Mouse (Mus musculus) brain, embryonic 14.5 days (tissue): Measurements from ENCODE around the gene Bicc1. TPM values are rescaled to one million over a fixed set of nuclear protein-coding genes. Genes with fewer than 3 reads are reported as not detected.
"Not testable (repeated sequence)": the region's sequence is repeated elsewhere in the genome, so short reads cannot be mapped to it uniquely, and the experiment has no call there.

Source experiments
- DNase-seq: peaks from one replicate; pipeline ENCODE4 v3.0.0-alpha.2; 2011; ENCODE audit warnings: low read depth
- CTCF ChIP-seq: fragments of 200-500 bp; IDR thresholded peaks from 2 replicates; pipeline ENCODE4 v1.5.1; 2012; ENCODE audit warnings: inconsistent platforms, mild to moderate bottlenecking, moderate library complexity, borderline replicate concordance; ENCODE audit not compliant: insufficient read depth, insufficient read length; ENCODE audit errors: extremely low read depth
- POLR2A ChIP-seq: fragments of 200-500 bp; IDR thresholded peaks from 2 replicates; pipeline ENCODE4 v1.6.1; 2012; ENCODE audit warnings: mild to moderate bottlenecking, inconsistent platforms, borderline replicate concordance; ENCODE audit not compliant: poor library complexity, insufficient read depth, insufficient read length, severe bottlenecking; ENCODE audit errors: extremely low read depth
- polyA plus RNA-seq: library from polyadenylated mRNA; depleted of rRNA; stranded (reverse); fragments of >200 nt; gene quantifications from 2 replicates; pipeline ENCODE4 v1.2.3, GENCODE M21; 2012

Bicc1 gene
- polyA plus RNA-seq, 1 experiment = 6.9 TPM

DNA sequence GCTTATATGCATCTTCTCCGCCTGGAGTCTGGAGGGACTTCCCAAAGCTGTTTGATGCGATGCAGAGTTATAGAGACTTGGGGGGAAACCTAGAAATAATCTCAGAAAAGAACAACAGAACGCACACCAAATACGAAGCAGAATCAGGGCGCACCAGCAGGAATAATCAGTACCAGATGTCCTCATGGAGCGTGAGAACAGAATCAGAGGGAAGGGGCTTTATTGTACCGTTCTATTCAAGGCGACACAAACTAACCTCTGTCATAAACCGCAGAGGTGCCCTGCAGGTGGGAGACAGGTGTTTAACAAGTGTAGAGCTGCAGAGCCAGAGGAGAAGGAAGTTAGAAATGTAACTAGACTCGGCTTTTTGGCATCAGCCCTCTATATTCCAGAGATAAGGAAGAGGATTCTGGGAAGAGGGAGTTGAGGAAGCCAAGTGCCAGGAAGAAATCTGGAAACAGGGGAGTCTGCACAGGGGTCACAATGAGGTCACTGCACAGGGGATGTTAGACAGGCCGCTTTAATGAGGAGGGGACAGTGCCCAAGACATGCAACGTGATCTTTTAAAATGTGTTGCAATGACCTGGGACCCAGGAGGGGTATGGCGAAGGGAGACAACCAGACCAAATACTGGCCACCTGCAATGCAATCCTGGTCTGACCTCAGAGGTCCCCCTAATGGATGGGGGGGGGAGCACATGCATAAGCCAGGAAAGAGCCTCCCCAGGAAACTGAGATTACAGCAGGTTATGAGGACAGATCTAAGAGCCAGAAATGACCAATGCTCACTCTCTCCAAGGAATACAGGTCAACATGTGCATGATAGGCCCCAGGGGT is 190.4 kb downstream of the Bicc1 start:
- no peak for DNase-seq
- TF ChIP-seq CTCF = no peak

DNA sequence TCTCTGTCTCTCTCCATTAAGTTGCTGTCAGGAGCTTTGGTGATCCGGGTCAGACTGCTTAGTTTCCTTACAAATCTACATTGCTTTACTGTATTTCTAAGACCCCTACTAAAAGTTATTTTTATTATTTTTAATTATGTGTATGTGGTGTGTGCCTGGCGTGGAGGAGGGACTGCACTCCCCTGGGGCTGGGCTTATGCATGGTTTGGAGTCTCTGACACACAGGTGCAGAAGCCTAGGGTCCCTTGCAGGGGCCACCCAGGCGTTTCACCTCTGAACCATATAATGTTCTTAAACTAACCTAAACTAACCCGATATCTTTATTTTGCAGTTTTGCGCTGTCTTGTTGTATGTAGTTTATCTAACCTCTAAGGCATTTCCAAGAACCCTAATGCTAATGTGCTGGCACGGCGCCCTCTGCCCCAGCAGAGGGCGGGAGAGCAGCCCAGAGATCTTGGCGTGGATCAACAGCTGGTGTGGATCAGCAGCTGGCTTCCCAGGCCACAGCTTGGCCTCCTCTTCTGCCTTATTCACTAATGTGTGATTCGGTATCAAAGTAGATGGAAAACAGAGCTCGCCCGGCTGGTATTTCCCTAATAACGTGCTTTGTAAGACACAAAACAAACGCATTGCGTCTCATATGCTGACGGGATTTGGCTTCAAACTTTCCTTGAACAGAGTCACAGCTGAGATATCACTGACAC is 192.7 kb downstream of the Bicc1 start:
- DNase-seq = no peak
- TF ChIP-seq POLR2A (no peak), CTCF (0 out of 2 replicates have a peak, but pooled peaks have one; percentile 5)

DNA sequence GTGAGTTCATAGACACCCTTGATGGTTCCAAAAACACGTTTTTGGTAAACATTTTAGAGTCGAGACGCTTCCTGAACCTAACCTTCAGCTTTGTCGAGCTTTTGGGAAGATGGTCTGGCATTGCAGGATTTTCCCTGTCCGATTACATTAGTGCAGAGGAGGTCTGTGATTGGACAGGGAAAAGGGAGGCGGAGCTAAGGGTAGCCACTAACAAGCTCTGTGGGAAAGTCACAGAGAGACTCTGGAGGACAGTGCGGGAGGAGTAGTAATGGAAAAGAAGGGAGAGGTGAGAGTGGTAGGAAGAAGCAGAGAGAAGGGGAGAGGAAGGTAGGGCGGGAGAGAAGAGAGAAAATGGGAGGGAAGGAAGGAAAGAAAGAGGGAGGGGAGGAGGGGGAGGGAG is 194.8 kb downstream of the Bicc1 start:
- TF ChIP-seq POLR2A = no peak
- TF ChIP-seq CTCF = no peak
- DNase-seq = peak; percentile 41

DNA sequence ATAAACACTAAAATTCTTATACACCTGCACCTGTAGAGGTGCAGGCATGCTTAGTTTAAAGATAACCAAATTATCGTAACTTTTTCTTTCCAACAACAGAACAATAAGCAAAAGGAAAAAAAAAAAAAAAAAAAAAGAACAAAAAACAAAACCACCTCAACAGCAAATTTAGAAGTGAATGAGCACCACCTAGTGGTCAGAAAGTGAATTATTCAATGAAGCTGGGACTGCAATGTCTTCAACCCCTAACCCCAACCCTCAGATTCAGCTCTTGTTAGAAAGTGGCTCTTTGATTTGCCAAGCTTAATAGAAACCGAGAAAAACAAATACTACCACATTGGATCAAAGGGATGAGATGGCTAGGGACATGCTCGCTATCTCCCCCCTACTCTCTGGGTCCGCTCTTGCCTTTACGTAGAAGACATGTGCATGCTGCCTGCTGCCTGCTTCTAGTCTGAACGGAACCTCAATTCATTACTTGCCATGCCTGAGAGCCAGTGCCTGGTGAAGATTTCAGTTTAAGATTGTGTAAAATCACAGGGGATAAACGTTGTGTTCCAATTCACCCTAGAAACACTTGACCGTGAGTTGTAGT is 195.8 kb downstream of the Bicc1 start:
- TF ChIP-seq POLR2A (no peak), CTCF (peak; percentile 57; the same call in 1 of the 2 replicates)
- DNase-seq = peak; percentile 86

DNA sequence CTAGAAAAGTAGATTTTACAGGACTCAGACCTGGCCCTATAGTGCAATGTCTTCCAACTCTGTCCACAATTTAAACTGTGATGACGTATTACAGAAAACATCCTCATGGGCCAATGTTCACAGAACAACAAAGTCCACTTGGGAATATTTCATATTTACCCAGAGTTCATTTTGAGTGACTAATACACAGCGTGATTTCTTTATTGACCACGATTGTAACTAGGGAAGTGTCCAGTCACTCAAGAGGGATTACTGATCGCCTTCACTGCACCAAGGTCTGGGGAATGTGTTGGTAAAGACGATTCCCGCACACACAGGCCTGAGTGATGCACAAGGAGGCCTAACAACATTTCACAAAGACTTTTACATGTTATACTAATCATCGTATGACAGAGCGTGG is 197.9 kb downstream of the Bicc1 start:
- no peak for TF ChIP-seq CTCF
- TF ChIP-seq POLR2A = no peak
- DNase-seq = no peak

DNA sequence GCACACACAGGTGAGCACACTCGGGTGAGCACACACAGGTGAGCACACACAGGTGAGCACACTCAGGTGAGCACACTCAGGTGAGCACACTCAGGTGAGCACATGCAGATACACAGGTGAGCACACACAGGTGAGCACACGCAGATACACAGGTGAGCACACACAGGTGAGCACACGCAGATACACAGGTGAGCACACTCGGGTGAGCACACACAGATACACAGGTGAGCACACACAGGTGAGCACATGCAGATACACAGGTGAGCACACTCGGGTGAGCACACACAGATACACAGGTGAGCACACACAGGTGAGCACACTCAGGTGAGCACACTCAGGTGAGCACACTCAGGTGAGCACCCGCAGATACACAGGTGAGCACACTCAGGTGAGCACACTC is 199.1 kb downstream of the Bicc1 start:
- not testable (repeated sequence) for DNase-seq

DNA sequence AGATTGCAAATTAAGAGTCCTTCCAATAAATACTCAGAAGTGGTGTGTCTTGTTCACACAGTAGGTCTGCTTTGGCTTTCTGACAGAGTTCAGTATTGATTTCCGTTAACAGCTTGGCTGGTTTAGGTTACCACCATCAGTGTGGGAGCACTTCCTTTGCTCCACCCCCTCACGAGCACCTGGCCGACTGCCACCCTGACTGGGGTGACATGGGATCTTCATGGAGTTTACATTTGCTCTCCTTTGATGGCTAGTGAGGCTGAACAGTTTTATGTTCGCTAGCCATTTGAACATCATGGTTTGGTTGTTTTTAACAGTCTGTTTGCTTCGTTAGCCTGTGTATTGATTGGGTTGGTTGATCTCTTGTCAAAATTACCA is 206.7 kb downstream of the Bicc1 start:
- TF ChIP-seq CTCF (no peak), POLR2A (no peak)

DNA sequence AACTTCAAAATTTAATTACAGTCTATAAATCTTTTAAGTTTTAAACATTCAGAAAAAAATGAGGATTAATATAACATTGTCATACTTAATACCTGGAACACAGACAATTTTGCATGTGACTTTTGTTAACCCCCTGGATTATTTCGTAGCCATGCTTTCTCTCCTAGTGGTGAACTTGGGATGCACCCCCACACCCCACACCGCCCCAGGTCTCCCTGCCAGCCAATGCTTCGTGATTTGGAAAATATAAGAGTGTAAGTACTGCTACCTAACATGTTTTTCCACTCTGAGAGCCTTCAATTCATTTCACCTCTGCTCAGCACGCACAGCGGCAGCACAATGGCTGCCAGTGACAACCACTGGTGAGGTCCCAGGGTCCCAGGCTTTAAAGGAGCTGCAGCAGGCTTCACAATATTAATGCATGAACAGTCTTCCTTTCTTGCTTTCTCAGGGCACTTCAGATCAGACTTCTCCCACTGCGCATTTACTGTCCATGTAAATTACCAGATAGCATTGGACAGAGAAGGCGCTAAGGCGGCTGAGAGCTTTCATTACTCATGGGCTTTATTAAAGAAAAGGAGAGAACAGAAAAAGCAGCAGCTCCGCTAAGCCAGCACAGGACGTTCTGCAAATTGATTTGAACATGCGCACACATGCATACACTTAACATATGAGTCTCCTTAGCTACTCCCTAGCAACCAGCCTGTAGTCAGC is 207.3 kb downstream of the Bicc1 start:
- peak; percentile 94 for DNase-seq

More for the DNA sequence above, 206.7 kb downstream of the Bicc1 start:
- no peak for DNase-seq

DNA sequence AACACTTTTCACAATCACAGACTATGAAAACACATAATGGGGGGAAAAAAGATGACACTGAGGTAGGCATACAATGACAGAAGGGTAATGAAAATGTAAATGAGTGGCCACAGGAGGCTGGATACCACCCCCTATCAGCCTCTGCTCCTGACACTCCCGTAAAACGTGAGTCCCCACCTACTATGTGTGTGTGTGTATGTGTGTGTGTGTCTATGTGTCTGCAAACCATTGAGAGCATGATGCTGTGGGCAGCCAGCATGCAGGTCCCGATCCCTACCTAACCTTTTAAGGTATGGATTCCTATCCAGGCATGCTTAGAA is 209.4 kb downstream of the Bicc1 start:
- DNase-seq = no peak
- TF ChIP-seq CTCF (no peak), POLR2A (no peak)

More for the DNA sequence above, 207.3 kb downstream of the Bicc1 start:
- no peak for TF ChIP-seq POLR2A
- peak; percentile 23; the same call in 1 of the 2 replicates for TF ChIP-seq CTCF

DNA sequence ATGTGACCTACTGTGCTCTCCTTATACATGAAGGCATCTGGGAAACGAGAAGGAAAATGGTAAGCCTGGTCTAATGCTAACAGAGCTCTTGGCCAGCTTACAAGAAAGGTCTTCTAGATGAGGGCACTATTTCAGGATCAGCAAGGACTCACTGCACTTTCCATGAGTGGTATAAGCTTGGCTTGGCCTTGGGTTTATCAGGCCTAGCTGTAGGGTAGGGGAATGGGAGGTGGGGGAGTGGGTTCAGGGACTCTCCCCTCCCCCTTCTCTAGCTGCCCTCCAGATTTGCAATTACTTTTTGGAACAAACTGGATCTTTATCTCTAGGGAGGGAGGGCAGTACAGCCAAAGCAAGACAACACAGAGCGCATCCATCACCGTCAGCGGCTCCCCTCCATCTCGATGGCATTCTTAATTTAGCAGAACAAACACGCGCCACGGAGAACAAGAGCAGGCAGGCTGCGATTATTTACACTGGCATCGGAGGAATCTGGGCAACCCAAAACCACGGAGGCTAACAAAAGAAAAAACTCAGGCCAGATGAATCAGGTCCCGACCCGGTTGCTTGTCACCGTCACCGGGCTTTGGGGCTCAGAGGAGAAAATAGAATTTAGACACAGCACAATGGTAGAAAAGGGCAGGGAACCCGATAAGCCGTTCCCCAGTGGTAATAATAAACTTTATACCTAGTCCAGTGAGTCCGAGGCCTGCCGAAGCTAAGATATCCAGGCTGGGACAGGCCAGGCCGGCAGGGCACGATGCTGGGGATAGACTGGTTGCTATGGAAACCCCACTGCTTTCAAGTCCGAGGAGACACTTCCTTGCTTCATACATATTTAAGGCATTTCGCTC is 210.0 kb downstream of the Bicc1 start:
- DNase-seq = peak; percentile 90
- TF ChIP-seq CTCF (no peak), POLR2A (no peak)

DNA sequence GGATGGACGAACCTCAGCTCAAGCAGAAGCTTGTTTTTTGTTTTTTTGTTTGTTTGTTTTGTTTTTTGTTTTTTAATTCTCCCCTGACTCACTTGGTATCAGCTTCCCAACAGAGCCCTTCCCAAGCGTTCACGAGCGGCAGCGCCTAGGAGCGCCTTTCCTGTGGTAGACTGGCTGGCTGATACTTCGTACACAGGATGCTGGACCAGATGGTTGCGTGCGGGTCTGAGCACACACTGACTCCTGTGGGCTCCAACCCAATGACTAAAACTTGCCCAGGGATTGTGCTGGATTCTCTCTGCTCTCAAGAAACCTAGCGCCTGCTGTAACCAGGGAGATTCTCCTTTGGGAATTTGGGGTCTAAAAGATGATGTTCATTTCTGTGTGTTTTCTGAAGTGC is 211.2 kb downstream of the Bicc1 start:
- peak; percentile 50 for DNase-seq
- no peak for TF ChIP-seq POLR2A
- TF ChIP-seq CTCF = no peak

DNA sequence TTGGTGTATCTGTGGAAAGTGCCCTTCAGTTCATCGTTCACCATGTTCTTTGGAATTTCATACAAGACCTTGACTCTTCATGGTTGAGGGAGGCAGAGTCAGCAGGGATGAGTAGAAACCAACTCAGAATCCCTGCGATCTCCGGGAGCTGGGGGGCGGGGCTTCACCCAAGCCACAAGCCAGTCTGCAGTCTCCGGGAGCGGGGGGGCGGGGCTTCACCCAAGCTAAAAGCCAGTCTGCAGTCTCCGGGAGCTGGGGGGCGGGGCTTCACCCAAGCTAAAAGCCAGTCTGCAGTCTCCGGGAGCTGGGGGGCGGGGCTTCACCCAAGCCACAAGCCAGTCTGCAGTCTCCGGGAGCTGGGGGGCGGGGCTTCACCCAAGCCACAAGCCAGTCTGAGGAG is 213.4 kb downstream of the Bicc1 start:
- not testable (repeated sequence) for DNase-seq
